Mouse (Mus musculus) hindbrain, embryonic 12.5 days (tissue): ENCODE data around the gene Acbd6. TPM values are rescaled to one million over a fixed set of nuclear protein-coding genes. Genes with fewer than 3 reads are reported as not detected.

ENCODE experiments used
- ATAC-seq: fragments of 200-750 bp; cut with Nextera tagmentation; 2 replicates; pipeline ENCODE4 v1.8.0; 2017; ENCODE audit warnings: moderate TSS enrichment; ENCODE audit not compliant: low FRiP score
- H3K27ac ChIP-seq: fragments of 300-500 bp; sonication (generic); 2 replicates; pipeline ENCODE4 v1.5.1; 2016; ENCODE audit warnings: mild to moderate bottlenecking
- H3K27me3 ChIP-seq: fragments of 300-500 bp; sonication (generic); 2 replicates; pipeline ENCODE4 v1.6.1; 2016; ENCODE audit warnings: mild to moderate bottlenecking
- H3K36me3 ChIP-seq: fragments of 300-500 bp; sonication (generic); 2 replicates; pipeline ENCODE4 v1.6.1; 2016; ENCODE audit warnings: mild to moderate bottlenecking
- H3K4me1 ChIP-seq: fragments of 300-500 bp; sonication (generic); 2 replicates; pipeline ENCODE4 v1.6.1; 2016
- H3K4me2 ChIP-seq: fragments of 300-500 bp; sonication (generic); replicated peaks from 2 replicates; pipeline ENCODE4 v1.6.1; 2016; ENCODE audit warnings: mild to moderate bottlenecking
- H3K4me3 ChIP-seq: fragments of 300-500 bp; sonication (generic); 2 replicates; pipeline ENCODE4 v1.5.1; 2016; ENCODE audit warnings: mild to moderate bottlenecking
- H3K9ac ChIP-seq: fragments of 300-500 bp; sonication (generic); 2 replicates; pipeline ENCODE4 v1.6.1; 2016; ENCODE audit warnings: mild to moderate bottlenecking, moderate library complexity
- H3K9me3 ChIP-seq: fragments of 300-500 bp; sonication (generic); replicated peaks from 2 replicates; pipeline ENCODE4 v1.6.1; 2016; ENCODE audit warnings: mild to moderate bottlenecking
- WGBS: fragments of 180-500 bp; shearing (Covaris S2); methylation state at CpG from one replicate; pipeline ENCODE4 v1.1.7; 2016; 5-methylcytosine and 5-hydroxymethylcytosine counted together
- polyA plus RNA-seq: library from polyadenylated mRNA; unstranded; fragments of >200 nt; fragmentation: Nextera tagmentation; extraction: Ambion mirVana; gene quantifications from 2 replicates; pipeline ENCODE4 v1.2.1, GENCODE M21; 2016

The Acbd6 gene
- polyA plus RNA-seq, 1 experiment from 2014 or later: 91.9 TPM

GRCm38 (mm10) chr1:155713306-155713705, 155.4 kb downstream of the Acbd6 start:
- 54% methylated on average over 2 of the region's 2 CpGs for WGBS
- H3K27ac ChIP-seq: no peak overlapping the region
- H3K4me1 ChIP-seq: peaks cover 4% of the 10 kb centered on the region; the same call in 1 of the 2 replicates
- H3K4me3 ChIP-seq: no peak overlapping the region
- H3K9ac ChIP-seq: no peak overlapping the region
- H3K4me2 ChIP-seq: no peak overlapping the region
- ATAC-seq: no peak
- H3K9me3 ChIP-seq: no peaks in the 10 kb centered on the region
- H3K36me3 ChIP-seq: no peaks in the 10 kb centered on the region
- peaks cover 13% of the 10 kb centered on the region for H3K27me3 ChIP-seq

DNA sequence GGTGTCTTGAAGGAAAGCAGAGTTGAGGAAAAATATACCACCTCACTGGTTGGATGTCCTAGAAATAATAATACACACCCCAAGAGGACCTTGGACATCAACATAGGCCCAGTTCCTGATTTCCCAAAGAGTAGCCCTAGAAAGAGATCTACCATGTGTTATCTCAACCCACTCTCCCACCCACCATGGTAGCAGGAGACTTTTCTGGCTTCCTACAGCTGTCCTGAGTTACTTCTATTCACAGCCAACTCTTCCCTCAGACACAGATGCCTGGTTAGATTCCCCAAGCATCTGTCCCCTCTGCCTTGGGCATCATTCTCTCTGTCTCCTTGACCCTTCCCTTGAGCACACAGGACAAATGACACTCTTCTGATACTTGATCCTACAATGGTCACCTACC, 157.4 kb downstream of the Acbd6 start:
- ATAC-seq: no peak
- Histone ChIP-seq H3K4me1 (peaks cover 8% of the 10 kb centered on the region; the same call in 1 of the 2 replicates), H3K27me3 (peaks cover 29% of the 10 kb centered on the region)

DNA sequence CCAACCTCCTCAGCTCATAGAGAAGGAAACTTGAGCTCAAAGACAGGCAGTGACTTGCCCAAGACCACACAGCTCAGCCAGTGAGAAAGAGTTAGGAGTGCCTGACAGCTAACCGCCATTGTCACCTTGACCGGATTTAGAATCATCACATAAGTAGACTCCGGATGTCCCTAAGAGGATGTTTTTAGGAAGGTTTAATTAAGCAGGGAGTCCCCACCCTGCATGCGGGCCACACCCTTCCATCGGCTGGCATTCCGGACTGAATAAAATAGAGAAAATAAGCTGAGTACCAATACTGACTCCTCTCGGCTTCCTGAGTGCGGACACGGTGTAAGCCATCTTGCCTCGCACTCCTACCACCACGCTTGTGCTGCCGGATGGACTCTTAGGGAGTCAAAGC, 159.4 kb downstream of the Acbd6 start:
- WGBS: 92% methylated on average over 12 of the region's 12 CpGs
- peaks cover 46% of the 10 kb centered on the region for H3K27me3 ChIP-seq
- H3K4me2 ChIP-seq: no peak overlapping the region
- peaks cover 10% of the 10 kb centered on the region; the same call in 1 of the 2 replicates for H3K4me1 ChIP-seq
- no peak overlapping the region for H3K4me3 ChIP-seq
- no peak for ATAC-seq
- no peaks in the 10 kb centered on the region for H3K9me3 ChIP-seq
- no peaks in the 10 kb centered on the region for H3K36me3 ChIP-seq
- H3K27ac ChIP-seq: no peak overlapping the region
- no peak overlapping the region for H3K9ac ChIP-seq

More for the DNA sequence above, 157.4 kb downstream of the Acbd6 start:
- H3K4me3 ChIP-seq: no peak overlapping the region
- H3K27ac ChIP-seq: no peak overlapping the region
- no peaks in the 10 kb centered on the region for H3K9me3 ChIP-seq
- no peak overlapping the region for H3K4me2 ChIP-seq
- no peak overlapping the region for H3K9ac ChIP-seq
- no peaks in the 10 kb centered on the region for H3K36me3 ChIP-seq

- WGBS: 53% methylated on average over 3 of the region's 3 CpGs
- H3K27ac ChIP-seq: no peak overlapping the region
- H3K4me2 ChIP-seq: no peak overlapping the region
- no peak overlapping the region for H3K9ac ChIP-seq
- H3K36me3 ChIP-seq: no peaks in the 10 kb centered on the region
- H3K4me1 ChIP-seq: peaks cover 7% of the 10 kb centered on the region; the same call in 1 of the 2 replicates
- H3K4me3 ChIP-seq: no peak overlapping the region
- no peaks in the 10 kb centered on the region for H3K9me3 ChIP-seq
- peaks cover 55% of the 10 kb centered on the region for H3K27me3 ChIP-seq
- no peak for ATAC-seq
Observed at GRCm38 (mm10) chr1:155718851-155719250, 160.9 kb downstream of the Acbd6 start.

DNA sequence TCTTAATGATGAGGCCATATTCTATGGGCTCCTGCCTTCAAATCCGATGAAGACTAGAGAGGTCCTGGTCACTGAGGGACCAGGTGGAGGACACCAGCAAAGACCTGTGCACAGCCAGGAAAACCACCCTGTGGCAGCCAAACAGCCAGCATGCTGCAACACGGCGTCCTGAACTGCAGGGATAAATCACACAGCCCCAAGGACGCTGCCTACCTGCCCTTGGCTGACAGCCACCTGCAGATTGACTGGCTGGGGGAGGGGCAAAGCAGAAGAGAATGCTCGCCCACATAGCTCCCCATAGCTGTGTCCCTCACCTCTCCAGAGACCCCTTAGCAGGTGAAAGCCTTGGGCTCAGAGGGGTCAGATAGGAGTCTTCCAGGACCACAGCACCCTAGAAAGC, 162.1 kb downstream of the Acbd6 start:
- H3K36me3 ChIP-seq: no peaks in the 10 kb centered on the region
- no peak overlapping the region for H3K4me3 ChIP-seq
- H3K9ac ChIP-seq: no peak overlapping the region
- H3K9me3 ChIP-seq: no peaks in the 10 kb centered on the region
- H3K4me2 ChIP-seq: no peak overlapping the region
- H3K27me3 ChIP-seq: peaks cover 66% of the 10 kb centered on the region
- ATAC-seq: no peak
- no peak overlapping the region for H3K27ac ChIP-seq
- 63% methylated on average over 5 of the region's 5 CpGs for WGBS
- peaks cover 7% of the 10 kb centered on the region; the same call in 1 of the 2 replicates for H3K4me1 ChIP-seq

GRCm38 (mm10) chr1:155721443-155721842, 163.5 kb downstream of the Acbd6 start:
- 34% methylated on average over 8 of the region's 8 CpGs for WGBS
- Histone ChIP-seq H3K27ac (no peak overlapping the region), H3K36me3 (no peaks in the 10 kb centered on the region), H3K9me3 (no peaks in the 10 kb centered on the region), H3K4me3 (no peak overlapping the region), H3K9ac (no peak overlapping the region), H3K4me2 (no peak overlapping the region), H3K4me1 (peaks cover 7% of the 10 kb centered on the region; the same call in 1 of the 2 replicates), H3K27me3 (peaks cover 73% of the 10 kb centered on the region)
- ATAC-seq: 0 out of 2 replicates have a peak, but pooled peaks have one; percentile 6

DNA sequence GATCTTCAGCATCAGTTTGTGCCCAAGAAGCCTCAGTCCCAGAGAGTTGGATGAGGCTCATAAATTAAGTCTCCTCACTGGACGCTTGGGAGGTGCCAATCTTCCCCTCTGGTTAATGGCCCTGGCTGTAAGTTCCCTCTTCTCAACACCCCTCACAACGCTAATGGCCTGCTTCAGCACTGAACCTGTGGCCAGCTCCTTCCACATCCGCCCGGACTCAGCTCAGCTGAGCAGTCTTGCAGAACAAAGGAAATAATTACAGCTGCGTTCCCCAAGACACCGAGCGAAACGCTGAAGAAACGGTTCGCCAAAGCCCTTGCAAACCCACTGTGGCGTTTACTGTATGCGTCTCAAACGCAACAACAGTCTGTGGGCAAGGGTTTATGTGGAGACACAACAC, 164.3 kb downstream of the Acbd6 start:
- ATAC-seq: peak; percentile 34; the same call in 1 of the 2 replicates
- peak overlapping the region; percentile 33 for H3K4me2 ChIP-seq
- no peak overlapping the region for H3K27ac ChIP-seq
- H3K9me3 ChIP-seq: no peaks in the 10 kb centered on the region
- no peak overlapping the region for H3K9ac ChIP-seq
- H3K4me1 ChIP-seq: peaks cover 7% of the 10 kb centered on the region; the same call in 1 of the 2 replicates
- H3K36me3 ChIP-seq: no peaks in the 10 kb centered on the region
- peaks cover 78% of the 10 kb centered on the region for H3K27me3 ChIP-seq
- H3K4me3 ChIP-seq: no peak overlapping the region
- WGBS: under 1% methylated on average over 13 of the region's 13 CpGs

GRCm38 (mm10) chr1:155724301-155724700, 166.4 kb downstream of the Acbd6 start:
- H3K9ac ChIP-seq: no peak overlapping the region
- no peak overlapping the region for H3K4me3 ChIP-seq
- WGBS: 80% methylated on average over 3 of the region's 3 CpGs
- peaks cover 94% of the 10 kb centered on the region for H3K27me3 ChIP-seq
- no peaks in the 10 kb centered on the region for H3K9me3 ChIP-seq
- H3K27ac ChIP-seq: no peak overlapping the region
- peaks cover 8% of the 10 kb centered on the region; the same call in 1 of the 2 replicates for H3K4me1 ChIP-seq
- no peak for ATAC-seq
- no peaks in the 10 kb centered on the region for H3K36me3 ChIP-seq
- no peak overlapping the region for H3K4me2 ChIP-seq

GRCm38 (mm10) chr1:155725876-155726275, 168.0 kb downstream of the Acbd6 start:
- H3K4me1 ChIP-seq: peaks cover 10% of the 10 kb centered on the region; the same call in 1 of the 2 replicates
- ATAC-seq: no peak
- no peak overlapping the region for H3K4me3 ChIP-seq
- no peak overlapping the region for H3K4me2 ChIP-seq
- H3K36me3 ChIP-seq: no peaks in the 10 kb centered on the region
- 65% methylated on average over 2 of the region's 2 CpGs for WGBS
- H3K9ac ChIP-seq: no peak overlapping the region
- no peak overlapping the region for H3K27ac ChIP-seq
- peaks cover 96% of the 10 kb centered on the region for H3K27me3 ChIP-seq
- no peaks in the 10 kb centered on the region for H3K9me3 ChIP-seq

DNA sequence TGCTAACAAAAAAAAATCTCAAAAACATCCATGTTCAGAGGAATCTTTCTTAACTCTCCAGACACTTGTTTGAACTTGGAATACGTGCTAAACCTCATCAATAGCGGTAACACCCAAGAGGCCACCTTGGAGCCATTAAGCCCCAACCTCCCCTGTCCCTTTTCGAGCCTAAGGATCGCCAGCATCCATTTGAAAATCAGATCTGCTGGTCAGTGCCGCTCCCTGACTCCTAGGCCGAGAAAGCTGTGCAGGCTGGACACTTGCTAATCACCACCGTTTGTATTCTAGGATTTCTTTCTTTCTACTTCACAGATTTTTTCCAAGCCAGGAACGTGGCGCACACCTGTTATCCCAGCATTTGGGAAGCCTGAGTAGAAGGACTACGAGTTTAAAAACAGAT, 169.9 kb downstream of the Acbd6 start:
- H3K27me3 ChIP-seq: peaks cover 97% of the 10 kb centered on the region
- no peak overlapping the region for H3K4me2 ChIP-seq
- ATAC-seq: no peak
- no peaks in the 10 kb centered on the region for H3K36me3 ChIP-seq
- peaks cover 7% of the 10 kb centered on the region; the same call in 1 of the 2 replicates for H3K4me1 ChIP-seq
- H3K9ac ChIP-seq: no peak overlapping the region
- H3K9me3 ChIP-seq: no peaks in the 10 kb centered on the region
- H3K27ac ChIP-seq: no peak overlapping the region
- H3K4me3 ChIP-seq: no peak overlapping the region
- WGBS: 25% methylated on average over 10 of the region's 10 CpGs

DNA sequence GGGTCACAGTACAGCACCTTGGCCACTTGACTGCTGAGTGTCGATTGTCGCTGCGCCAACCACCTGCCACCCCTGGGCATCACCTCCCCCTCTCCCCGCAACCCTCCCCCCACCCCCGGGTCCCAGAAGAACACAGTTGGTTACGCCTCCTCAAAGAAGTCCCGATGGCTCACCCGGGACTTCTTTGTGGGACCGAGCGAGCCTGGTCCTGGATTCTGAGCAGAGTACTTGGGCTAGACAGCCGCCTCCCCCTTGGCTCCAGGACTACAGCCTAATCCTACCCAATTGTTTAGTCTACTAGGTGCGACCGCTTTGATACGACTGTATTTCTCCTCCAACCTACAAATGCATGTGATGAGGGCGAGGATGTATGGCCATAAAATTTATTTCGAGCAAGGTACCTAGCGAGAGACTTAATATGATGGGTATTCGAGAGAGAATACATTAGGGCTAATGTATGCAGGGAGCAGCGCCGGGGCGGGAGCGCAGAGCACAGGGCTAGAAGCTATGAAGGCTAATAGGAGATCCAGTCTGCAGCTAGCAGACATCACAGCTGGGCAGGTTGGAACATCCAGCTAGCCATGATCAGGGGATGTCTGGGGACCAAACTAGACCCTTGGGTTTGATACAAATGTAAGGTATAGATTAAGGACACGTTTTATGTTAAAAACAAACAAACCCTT, 171.3 kb downstream of the Acbd6 start:
- ATAC-seq: peak; percentile 63; the same call in 1 of the 2 replicates
- Histone ChIP-seq H3K4me3 (no peak overlapping the region), H3K9ac (no peak overlapping the region), H3K36me3 (no peaks in the 10 kb centered on the region), H3K9me3 (no peaks in the 10 kb centered on the region), H3K4me2 (peak overlapping the region; percentile 32), H3K4me1 (peaks cover 7% of the 10 kb centered on the region; the same call in 1 of the 2 replicates), H3K27me3 (peaks cover 97% of the 10 kb centered on the region), H3K27ac (no peak overlapping the region)
- WGBS: under 1% methylated on average over 23 of the region's 23 CpGs

- Histone ChIP-seq H3K27ac (no peak overlapping the region), H3K9me3 (no peaks in the 10 kb centered on the region), H3K36me3 (no peaks in the 10 kb centered on the region), H3K4me2 (no peak overlapping the region), H3K4me1 (peaks cover 7% of the 10 kb centered on the region; the same call in 1 of the 2 replicates), H3K27me3 (peaks cover 96% of the 10 kb centered on the region), H3K9ac (no peak overlapping the region), H3K4me3 (no peak overlapping the region)
- 1% methylated on average over 2 of the region's 2 CpGs for WGBS
- ATAC-seq: no peak
Observed at GRCm38 (mm10) chr1:155731156-155731555, 173.2 kb downstream of the Acbd6 start.
